Mouse (Mus musculus) CD4-positive helper T cell, adult 2 months (primary cell): ENCODE measurements around the gene Fosb.

ENCODE experiments used
- DNase-seq: peaks from one replicate; pipeline ENCODE4 v3.0.0-alpha.2; 2012; ENCODE audit warnings: low read depth, missing footprints, low spot score

Gene Fosb

GRCm38 (mm10) chr7:19282385-19282784, 27.5 kb downstream of the Fosb start, which contains the start of gene Rtn2:
Gene Rtn2, plus strand, starts transcription at chr7:19282624.
- DNase-seq, result peak; percentile 88

- DNase-seq, result peak; percentile 74
Measured at GRCm38 (mm10) chr7:19281680-19282304, 28.1 kb downstream of the Fosb start.

DNA sequence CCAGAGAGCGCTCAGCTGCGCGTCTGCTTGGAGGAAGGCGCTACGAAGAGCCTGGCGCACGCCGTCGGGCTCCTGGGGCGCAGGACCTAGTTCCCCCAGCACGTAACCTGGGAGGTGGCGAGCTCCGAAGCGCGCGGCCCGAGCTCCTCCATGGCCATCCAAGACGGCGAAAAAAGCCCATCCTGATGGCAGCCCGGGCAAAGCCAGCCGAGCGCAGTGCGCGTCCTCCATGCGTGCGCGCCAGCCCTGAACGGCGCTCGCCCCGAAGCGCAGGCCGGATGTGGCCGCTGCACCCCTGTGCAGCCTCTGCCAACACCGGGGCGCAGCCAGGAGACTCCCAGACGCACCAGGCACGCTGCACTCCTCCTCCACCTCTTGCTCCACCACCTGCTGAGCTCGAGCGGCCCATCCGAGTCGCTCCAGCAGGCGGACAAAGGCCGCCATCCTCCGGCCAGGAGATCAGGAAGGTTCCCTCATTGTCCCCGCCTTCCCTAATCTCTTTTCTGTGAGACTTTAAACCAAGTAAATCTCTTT, 30.2 kb downstream of the Fosb start, which contains the start of gene Ppm1n:
Ppm1n (minus strand) TSS at position 484 of the 534 bp plus-strand sequence.
- peak; percentile 68 for DNase-seq

GRCm38 (mm10) chr7:19279052-19279451, 30.8 kb downstream of the Fosb start:
- DNase-seq, result no peak

- no peak for DNase-seq
Measured at GRCm38 (mm10) chr7:19276253-19276652, 33.6 kb downstream of the Fosb start.

DNA sequence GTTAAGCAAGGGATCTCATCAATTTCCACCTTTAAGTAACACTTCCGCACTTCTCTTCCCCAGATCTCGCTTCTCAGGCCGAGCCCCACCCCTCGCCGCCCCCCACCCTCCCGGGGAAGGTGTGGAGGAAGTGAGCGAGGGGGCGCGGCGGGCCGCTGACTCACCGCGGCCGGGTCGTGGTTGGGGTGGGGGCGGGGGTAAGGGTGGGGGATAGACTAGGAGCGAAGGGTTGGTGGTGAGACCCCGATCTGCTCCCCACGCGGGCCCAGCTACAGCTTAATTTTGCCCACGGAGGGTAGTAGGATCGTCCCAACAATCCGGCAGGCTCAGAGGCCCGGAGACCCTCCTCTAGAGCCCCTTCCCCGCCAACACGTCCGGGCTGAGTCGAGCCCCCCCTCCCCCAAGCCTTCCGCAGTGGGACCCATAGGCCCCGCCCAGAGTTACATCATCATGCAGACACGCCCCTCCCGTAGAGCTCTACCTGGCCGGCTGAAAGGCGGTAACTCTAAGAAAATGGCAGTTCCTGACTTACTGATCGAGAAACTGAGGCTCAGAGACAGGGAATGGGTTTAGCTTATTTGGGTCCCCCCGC, 37.6 kb downstream of the Fosb start:
- DNase-seq, result peak; percentile 94

- DNase-seq, result peak; percentile 93
Measured at GRCm38 (mm10) chr7:19271238-19272172, 38.3 kb downstream of the Fosb start, which contains the start of gene Vasp. Gene Vasp, minus strand, starts transcription at chr7:19271817.

DNA sequence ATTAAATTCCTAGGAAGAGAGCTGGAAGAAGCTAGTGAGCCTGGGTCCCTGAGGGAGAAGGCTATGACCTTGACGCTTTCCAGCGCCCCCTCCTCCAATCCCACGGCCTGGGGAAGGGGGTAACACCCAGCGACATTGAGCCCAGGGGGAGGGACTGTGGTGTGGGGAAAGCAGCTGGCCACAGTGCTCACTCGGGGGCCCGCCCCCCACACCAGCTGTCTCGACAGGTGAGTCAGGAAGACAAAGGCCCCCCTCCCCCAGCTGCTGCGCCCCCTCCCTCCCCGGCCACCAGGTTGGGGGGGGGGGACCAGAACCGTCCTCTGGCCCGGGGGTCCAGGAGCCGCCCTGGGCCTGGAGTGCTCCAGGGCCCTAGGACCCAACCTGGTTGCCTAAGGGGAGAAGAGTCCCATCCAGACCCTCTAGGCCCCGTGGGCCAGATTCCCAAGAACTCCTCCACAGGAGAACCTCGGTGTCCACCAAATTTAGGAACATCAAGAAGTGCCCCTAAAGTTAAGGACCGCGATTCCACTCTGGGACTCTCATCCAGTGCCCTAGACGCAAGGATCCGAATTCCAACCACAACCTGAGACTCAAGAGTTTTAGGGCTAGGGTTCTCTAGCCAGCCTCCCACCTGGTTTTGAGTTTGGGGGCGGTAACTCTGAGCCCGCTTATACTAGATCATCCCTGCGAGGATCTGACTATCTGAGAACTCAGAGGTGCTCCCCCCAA, 39.2 kb downstream of the Fosb start:
- DNase-seq, result peak; percentile 59

- peak; percentile 68 for DNase-seq
Measured at GRCm38 (mm10) chr7:19269721-19270441, 40.0 kb downstream of the Fosb start.

- peak; percentile 66 for DNase-seq
Measured at GRCm38 (mm10) chr7:19268993-19269681, 40.7 kb downstream of the Fosb start.

GRCm38 (mm10) chr7:19267051-19267450, 42.8 kb downstream of the Fosb start:
- peak; percentile 43 for DNase-seq

DNA sequence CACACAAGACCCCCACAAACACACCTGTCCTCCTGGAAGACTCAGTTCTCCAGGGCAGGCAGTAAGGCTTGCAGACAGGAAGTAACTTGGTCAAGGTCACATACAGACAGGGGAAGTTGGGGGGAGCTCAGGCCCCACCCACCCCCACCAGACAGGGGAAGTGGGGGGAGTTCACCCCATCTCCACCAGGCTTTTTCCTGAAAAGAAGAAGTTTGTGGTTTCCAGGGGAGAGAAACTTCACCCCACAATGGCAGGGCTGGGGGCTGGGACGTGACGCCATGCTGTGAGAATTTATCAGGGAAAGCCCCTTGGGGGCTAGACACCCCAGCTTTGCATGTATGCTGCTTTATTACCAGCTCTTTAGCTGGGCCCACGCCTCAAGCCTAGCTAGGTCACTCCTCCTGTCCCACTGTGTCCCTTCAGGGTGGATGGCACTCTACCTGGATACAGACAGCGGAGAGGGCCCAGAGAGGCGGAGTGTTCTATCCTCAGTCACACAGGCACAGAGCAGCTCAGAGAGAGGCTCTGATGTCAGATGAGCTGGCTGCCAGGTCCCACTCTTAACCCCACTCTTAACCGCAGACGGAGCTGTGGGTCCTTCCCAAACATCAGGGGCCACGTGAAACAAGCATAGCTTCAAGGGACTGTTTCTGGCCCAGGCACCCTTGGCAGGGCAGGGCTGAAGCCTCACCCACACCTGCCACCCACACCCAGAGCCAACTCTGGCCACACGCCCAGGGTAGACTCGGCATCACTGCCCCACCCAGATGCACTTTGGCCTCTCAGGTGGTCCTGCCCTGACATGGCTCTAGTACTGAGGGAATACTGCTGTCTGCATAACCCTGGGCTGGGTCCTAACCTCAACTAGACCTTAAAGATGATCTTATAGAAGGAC, 43.7 kb downstream of the Fosb start:
- DNase-seq, result peak; percentile 80

DNA sequence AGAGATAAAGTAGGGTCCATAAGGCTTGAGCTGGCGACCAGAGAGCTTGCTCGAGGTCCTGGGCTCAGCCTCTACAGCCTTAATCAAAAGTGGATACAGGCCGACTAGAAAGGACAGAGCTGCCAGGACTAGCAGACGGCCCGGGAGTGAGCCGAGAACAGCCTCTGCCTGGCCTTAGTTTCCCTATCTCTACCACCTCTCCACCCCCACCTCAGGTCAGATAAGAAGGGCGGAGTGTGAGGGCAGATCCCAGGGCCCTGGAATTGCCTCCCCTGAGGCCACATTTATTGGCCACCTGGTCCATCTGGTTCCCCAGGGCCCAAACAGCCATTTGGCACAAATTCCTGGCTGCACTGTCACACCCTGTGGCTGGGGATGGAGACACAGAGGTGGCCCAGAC, 44.7 kb downstream of the Fosb start:
- no peak for DNase-seq

DNA sequence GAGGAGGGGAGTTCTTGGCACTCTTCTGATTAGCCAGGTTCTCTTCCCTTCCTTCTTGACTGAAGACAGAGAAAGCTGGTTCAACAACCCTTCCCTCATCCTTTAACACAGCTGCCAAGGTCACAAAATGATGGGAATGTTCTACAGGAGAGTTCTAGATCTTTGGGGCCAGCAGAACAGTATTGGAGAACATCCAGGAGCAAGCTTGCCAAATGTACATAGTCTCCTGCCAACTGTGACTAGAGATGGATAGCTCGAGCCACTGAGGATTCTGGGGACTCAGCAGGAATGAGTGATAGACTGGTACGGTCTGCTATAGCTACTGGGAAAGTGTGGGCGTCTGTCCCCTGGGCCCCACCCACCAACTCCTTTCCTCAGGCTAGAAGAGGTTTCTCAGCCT, 51.5 kb downstream of the Fosb start:
- no peak for DNase-seq

DNA sequence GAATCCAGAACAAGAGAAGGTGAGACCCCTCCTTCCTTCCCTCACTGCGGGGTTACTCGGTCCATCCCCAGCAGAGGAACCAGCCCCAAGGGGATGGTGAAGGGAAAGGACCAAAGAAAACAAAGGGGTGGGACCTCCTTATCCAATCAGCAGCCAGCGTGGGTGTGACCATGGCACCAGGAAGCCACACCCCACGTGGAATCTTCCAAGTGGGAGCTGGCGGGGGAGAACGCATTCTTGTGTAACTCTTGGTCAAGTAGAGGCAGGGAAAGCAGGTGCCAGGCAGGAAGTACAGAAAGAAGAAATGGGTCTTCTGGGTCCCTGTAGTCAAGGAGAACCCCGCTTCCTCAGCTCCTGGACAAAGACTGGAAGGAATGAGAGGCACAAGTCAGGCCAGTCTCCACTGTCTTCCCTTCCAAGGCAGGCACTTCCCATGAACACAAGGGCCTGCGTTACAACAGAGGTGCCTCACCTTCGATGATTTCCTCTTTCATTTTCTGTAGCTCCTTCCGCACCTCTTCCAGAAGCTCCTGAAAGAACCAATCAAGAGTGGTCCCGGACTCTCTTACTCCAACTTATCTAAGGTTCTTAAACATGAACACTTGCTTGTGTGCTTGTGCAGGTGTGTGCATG, 52.3 kb downstream of the Fosb start:
- peak; percentile 36 for DNase-seq

GRCm38 (mm10) chr7:19256567-19256966, 53.3 kb downstream of the Fosb start:
- peak; percentile 52 for DNase-seq

DNA sequence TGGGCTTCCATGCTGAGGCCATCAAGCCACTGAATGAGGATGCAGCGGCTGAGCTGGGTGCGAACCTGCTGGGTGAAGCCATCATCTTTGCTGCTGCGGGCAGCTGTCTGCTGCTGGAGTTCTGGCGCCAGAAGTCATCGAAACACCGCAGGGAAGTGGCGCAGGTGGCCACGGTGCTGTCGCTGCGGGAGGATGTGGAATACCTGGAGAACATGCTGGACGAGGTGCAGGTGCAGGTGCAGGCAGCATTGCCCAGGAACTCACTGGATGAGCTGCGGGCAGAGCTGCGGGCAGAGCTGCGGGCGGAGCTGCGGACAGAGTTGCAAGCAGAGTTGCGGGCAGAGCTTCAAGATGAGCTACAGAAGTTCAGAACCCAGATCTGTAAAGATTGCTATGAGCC, 54.5 kb downstream of the Fosb start:
- no peak for DNase-seq

DNA sequence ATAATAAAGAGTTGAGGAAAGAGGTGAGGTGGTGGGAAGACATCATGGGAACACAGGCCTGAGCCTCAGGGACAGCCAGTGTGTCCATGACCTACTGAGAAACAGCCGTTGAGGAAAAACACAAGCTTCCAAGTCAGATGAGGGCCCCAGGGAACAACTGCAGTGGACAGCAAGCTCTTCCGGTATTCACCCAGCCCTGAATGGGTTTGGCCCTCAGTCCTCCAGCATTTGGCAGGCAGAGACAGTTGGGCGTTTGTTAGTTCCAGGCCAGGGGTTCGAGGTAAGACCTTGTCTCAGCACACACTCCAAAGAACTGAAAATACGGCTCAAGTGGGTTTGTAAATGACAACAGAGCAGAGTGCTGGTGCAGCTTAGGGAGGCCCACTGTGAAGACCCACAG, 56.4 kb downstream of the Fosb start:
- DNase-seq, result no peak
